Mouse (Mus musculus): Measurements from ENCODE around the gene Fcf1.

The Fcf1 gene

GRCm38 (mm10) chr12:84970428-84971096 lies at the start of gene Fcf1, which contains the start of gene Arel1:
TSS of gene Fcf1 (plus strand) at chr12:84970897.
TSS of gene Arel1 (minus strand) at chr12:84970900.
- peak; percentile 87 for DNase-seq

- DNase-seq, result no peak
These were observed 48.7 kb upstream of the Fcf1 start for GRCm38 (mm10) chr12:84921881-84922419.

DNA sequence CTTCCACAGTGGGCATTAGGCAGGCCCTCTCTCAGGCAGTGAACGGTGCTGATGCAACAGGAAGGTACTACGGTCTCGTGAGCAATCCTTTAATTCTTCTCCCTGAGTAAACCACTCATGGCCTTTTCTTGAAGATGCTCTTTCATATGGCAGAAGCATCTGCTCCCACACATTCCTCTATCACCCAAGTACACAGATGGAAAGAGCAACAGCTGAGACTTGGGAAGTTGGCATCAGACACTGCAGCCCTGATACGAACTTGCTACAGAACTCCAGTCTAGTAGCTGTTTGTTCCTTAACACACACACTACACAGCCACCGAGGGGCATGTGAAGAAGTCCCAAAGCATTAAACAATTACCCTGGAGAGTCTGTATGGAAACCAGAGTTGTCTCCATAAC lies 46.4 kb upstream of the Fcf1 start:
- no peak for DNase-seq

DNA sequence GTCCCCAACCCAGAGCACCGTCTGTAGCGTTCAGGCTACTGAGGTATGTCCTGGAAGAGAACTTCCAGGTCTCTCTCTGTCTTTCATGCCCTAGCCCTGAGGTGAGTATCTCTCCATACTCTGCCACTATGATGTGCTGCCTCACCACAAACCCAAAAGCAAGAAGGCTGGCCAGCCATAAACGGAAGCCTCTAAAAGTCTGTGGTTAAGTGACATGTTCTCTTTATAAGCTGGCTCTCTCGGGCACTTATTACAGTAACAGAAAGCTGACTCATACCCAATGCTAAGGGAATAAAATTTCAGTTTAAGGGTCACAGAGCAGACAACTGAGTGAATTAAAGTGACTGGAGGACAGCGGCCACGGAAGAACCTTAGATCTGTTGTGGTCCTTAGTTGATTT lies 44.2 kb upstream of the Fcf1 start:
- DNase-seq, result no peak

DNA sequence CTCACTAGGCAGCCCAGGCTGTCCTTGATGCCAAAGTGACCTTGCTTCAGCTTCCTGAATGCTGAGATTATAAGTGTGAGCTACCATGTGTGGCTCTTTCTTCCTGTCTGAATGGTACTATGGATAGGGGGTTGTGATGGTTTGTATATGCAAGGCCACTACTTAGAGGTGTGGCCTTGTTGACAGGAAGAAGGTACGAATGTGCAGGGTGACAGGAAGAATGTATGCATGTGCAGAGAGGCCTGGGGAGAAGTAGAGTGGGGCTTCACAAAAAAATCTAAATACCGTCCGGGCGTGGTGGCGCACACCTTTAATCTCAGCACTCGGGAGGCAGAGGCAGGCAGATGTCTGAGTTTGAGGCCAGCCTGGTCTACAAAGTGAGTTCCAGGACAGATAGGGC lies 38.5 kb upstream of the Fcf1 start:
- no peak for DNase-seq

GRCm38 (mm10) chr12:84935343-84935742 lies 35.4 kb upstream of the Fcf1 start:
- no peak for DNase-seq

GRCm38 (mm10) chr12:84939117-84939516 lies 31.6 kb upstream of the Fcf1 start:
- no peak for DNase-seq

GRCm38 (mm10) chr12:84940343-84940742 lies 30.4 kb upstream of the Fcf1 start:
- no peak for DNase-seq

GRCm38 (mm10) chr12:84941717-84942116 lies 29.0 kb upstream of the Fcf1 start:
- DNase-seq, result no peak

- no peak for DNase-seq
These were observed 27.4 kb upstream of the Fcf1 start for GRCm38 (mm10) chr12:84943006-84943952.

- DNase-seq, result no peak
These were observed 26.4 kb upstream of the Fcf1 start for GRCm38 (mm10) chr12:84944150-84944812.

GRCm38 (mm10) chr12:84944813-84945553 lies 25.7 kb upstream of the Fcf1 start:
- DNase-seq, result no peak

- peak; percentile 83 for DNase-seq
These were observed 22.7 kb upstream of the Fcf1 start for GRCm38 (mm10) chr12:84947894-84948583.

DNA sequence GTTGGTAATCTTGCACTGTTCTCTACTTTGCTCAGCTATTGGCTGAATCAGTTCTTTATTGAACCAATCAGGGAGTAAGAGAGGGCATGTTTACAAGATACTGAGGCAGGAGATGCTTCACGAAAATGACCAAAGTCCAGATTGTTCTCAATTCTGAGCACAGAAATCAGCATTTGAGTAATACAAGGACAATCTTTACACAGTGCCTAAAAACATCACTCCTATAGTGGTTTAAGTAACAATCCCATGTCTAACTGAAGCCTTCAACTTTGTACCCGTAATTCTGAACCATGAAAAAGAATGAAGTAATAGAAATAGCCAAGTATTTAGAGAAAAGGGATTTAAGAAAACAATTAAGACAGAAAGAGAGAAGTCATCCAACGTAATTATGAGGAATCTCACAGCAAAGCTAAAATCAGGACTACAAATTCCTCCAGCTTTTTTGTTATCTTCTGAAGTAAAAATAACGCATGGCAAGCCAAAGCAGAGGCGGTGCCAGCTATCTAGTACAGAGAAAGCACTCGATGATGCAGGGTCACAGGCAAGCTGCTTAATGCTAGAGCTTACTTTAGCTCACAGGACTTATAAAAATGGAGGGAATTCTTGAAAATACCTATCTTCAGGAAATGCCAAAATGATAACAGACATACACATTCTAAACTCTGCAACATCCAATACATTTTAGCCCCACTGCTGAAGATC lies 22.0 kb upstream of the Fcf1 start:
- no peak for DNase-seq

DNA sequence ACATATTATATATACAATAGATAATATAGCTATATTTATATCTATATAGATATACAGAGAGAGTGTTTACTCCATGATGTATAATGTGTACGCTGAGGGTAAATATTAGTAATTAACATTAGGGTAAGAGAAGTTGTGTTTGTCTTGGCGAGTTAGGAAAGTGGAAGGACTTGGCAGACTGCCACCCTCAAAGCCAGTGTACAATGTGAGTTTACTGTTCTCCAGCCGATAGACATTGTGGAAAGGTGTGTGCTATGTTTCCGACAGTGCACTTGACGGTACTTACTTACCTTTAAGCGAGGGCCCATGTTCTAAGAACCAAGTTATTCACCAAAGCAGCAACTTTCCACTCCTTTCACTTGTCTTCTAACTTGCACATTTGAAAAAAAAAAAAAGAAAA lies 19.9 kb upstream of the Fcf1 start:
- DNase-seq, result no peak

- no peak for DNase-seq
These were observed 19.2 kb upstream of the Fcf1 start for GRCm38 (mm10) chr12:84951531-84951930.

DNA sequence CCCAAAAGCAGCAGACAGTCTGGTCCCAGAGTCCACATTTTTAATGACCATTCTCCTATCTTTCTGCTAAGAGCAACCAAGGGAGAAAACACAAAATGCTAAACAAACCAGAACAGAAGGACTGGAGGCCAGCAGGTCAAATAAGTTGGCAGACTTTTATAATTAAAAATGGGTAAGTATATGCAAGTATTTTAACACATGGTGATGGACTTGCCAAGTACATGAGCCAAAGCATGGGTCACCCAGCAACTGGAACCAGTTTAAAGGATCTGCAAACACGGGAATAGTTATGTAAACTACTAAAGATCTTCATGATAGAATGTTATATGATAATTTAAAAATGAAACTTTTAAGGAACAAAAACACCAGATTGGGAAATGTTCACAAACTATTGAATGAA lies 18.3 kb upstream of the Fcf1 start:
- no peak for DNase-seq

- DNase-seq, result no peak
These were observed 14.4 kb upstream of the Fcf1 start for GRCm38 (mm10) chr12:84956317-84956716.

DNA sequence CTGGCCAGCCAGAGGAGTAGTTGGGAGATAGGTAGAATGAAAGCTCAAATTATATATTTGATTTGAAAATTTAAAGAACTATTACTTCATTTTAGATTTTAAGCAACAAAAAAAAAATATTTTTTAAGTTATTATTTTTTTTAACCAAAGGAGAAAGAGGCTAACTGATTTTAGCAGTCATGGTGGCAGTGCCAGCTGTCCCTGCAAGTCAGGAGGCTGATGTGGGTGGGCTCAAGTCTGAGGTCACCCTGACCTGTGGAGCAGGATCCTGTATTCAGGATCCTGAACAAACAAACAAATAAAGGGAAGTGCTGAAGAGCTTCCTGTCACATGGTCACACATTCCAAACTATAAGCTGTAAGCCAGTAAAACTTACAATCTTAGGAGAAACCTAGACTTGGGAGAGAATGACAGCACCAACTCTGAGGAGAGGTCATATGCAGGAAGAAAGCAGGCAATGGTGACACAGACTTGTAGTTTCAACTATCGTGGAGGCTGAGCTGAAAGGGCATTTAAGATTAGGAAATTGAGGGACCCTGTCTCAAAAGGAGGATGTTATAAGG lies 11.8 kb upstream of the Fcf1 start:
- DNase-seq, result no peak

- DNase-seq, result no peak
These were observed 8.1 kb upstream of the Fcf1 start for GRCm38 (mm10) chr12:84962606-84963005.

All from cerebellum, adult 11-12 months (tissue).